Mouse (Mus musculus) cerebellum, postnatal 36 days (tissue): Measurements from ENCODE around the gene Ncbp1.
A peak's percentile ranks its signal among the peaks of the same experiment; 100 is the strongest.

ENCODE experiments used
- DNase-seq, 2 experiments: peaks; one replicate each; pipeline ENCODE4 v3.0.0; 2021 to 2022; ENCODE audit warnings: mixed read lengths in 2 of 2

The Ncbp1 gene

DNA sequence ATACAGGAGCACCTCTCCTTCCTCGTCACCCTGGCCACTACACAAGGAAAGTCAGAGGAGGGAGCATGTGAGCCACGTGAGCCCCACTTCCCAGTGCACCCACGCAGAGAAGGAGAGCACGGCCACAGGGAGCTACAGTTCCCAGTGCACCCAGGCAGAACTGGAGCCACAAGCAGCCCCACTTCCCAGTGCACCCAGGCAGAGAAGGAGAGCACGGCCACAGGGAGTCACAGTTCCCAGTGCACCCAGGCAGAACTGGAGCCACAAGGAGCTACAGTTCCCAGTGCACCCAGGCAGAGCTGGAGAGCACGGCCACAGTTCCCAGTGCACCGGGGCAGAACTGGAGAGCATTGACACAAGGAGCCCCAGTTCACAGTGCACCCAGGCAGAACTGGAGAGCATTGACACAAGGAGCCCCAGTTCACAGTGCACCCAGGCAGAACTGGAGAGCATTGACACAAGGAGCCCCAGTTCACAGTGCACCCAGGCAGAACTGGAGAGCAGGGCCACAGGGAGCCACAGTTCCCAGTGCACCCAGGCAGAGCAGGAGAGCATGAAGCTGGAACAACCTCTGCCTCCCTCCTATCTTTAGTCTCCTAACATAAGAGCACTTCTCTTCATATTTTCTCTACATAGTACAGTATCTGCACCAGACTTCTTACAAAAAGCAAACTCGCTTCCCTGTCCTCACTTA, 9.0 kb upstream of the Ncbp1 start:
- DNase-seq = no peak

DNA sequence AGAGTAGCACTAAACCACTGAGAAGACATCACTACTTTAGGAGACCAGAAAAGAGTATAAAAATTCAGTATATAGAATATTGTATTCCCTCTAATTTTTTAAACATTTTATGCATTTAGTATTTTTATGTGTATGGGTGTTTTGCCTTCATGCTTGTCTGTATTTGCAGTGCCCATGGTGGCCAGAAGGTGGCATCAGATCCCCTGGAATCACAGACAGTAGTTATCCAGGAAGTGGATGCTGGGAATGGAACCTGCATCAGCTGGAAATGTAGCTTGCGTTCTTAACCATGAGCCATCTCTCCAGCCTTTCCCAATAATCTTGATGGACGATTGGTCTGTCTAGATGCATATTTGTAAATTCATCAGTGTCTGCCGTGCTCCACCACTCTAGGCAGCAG, 8.2 kb upstream of the Ncbp1 start:
- peak; percentile 38 to 50 for DNase-seq

DNA sequence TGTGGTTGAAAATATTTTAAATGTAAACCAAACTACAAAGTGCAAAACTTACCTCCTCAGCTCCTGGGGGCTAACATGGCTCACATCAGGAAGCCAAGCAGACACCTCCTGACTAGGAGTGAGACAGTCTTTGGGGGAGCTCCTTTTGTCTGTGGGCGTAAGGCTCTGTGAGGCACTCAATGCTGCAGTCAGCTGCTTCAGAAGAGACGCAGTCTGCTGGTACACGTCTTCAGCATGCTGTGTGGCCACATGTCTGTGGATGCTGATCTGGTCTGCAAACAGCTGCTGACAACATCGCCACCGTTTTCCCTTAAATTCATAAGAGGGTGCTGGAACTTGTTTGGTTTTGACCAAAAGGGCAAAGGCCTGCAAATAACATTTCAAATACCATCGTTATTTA, 6.6 kb upstream of the Ncbp1 start:
- DNase-seq = no peak

DNA sequence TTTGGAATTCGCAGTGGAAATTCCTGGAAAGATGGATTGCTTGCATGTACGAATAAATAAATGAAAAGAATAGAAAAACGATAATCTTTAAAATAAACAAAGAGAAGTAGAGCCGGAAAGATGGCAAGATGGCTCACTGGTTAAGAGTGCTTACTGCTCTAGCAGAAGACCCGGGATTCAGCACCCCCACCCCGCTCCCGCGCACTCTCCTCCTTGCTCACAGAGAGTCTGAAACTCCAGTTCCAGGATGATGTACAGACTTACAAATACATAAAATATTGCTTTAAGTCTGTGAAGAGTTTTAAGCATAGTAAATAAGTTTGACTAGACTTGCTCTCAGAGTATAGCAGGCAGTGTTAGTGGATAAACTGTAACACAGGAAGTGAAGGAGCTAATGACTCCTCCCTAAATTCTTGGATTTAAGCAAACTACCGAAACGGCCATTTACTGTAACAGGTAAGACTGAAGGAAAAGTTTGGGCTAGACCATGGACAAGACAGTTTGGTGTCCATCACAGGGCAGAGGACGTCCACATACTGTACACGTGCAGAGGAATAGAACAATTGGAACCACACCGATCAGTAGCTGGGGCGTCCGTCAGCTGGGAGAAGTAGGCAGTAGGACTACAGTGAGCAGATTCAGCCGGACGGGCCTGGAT, 655 bp upstream of the Ncbp1 start:
- no peak for DNase-seq

DNA sequence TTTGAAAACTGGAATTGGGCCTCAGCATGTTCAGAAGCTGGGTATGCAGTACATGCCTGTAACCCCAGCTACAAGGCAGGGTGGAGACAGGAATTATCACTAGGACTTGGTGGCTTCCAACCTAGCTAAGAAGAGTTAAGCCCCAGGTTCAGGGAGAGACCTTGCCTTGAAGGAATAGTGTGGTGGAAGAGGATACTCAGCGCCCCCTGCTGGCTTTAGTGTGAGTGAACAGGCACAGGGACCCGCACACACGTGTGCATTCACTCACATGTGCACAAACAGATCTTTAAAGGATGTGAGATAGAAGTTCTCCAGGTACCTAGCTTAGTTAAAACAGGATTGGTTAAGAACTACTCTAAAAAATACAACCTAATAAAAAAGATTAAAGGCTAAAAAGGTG, 5.9 kb downstream of the Ncbp1 start:
- DNase-seq = no peak

DNA sequence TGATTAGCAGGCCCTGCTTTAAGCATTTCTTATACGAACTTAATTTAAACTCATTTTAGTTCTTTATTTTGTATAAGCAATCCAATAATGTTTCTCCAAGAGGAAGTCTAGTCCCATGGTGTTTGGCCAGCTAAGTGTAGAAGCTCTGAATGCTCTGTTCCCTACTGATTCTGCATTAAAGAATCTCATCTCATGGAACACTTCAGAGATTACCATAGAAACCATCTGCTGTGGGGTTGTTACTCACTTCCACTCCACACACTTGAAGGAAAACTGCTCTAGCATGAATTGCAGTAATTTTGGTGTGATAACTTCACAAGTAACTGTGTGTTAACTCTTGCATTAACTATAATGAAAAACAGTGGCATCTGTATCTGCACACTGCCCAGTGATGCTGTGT, 8.5 kb downstream of the Ncbp1 start:
- no peak for DNase-seq

DNA sequence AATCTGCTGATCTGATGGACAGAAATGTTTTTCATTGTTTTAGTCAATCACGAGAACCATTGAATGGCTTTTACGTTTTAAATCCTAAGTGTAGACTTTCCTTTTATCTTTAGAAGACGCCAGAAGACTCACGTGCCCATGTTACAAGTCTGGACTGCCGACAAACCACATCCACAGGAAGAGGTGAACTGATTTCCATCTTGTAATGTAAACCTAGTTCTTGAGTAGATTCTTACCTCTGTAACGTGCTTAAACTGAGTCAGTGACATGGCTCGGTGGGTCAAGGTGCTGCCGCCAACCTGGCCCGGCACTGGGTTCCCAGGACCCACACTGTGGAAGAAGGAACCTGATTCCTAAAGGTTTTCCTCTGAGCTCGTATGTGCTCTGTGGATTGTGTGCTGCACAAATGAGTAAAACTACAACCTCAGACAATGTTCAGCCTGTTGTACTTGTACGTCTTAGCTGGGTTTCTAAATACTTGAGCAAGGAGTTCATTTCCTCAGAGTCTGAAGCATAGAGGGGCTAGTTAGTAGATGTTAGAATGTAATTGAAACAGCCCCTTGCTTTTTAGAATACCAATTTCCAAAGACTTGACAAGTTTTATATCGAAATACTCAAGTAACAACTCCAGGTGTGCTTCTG, 13.6 kb downstream of the Ncbp1 start:
- DNase-seq = no peak

DNA sequence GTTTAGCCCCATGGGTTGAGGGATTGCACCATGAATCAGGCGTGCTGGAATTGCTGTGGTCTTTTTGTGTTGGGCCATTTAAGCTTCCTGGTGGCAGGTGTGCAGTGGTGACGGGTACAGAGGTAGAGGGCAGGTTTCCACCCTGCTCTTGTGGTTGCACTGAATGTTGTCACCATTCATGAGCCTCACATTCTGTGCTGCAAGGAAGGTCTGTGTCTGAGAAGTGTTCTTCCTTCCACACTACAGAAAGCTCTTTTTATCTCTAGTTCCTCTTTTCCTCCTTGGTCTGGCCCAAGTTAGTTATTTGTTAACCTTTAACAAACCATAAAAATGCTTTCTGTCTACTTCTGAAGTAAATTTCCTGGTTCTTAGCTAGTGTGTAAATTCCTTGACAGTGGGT, 25.6 kb downstream of the Ncbp1 start:
- DNase-seq = no peak

DNA sequence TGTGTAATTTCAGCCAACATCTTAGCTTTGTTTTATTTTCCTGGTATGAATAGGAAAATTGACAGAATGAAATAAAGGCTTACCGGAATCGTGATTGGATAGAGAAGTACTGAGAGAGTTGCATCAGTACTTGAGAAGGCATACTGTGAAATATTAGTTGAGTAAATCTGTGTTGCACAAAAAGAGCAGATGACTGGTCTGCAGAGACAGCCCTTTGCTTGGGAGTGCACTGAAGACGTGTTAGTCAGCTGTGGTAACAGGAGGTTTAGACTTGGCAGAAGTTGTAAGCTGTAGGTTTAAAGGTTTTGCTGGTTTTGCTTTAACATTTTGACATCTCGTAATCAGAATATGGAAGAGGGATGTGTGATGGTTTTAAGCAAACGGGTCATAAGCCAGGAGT, 27.4 kb downstream of the Ncbp1 start:
- no peak for DNase-seq

DNA sequence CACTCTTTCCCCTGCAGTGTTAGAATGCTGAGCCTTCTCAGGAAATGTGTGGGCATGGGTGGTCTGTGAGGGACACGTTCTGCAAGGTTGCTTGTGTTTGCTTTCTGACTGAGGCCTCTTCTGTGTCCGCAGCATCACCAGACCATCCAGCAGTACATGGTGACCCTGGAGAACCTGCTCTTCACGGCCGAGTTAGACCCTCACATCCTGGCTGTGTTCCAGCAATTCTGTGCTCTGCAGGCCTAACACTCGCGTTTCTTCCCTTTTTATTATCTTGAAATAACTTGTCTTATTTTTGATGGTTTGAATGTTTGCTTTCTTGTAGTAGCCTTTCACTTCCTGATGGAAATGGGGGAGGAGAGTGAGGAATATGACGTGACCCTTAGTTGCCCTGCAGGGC, 33.3 kb downstream of the Ncbp1 start:
- DNase-seq = no peak

DNA sequence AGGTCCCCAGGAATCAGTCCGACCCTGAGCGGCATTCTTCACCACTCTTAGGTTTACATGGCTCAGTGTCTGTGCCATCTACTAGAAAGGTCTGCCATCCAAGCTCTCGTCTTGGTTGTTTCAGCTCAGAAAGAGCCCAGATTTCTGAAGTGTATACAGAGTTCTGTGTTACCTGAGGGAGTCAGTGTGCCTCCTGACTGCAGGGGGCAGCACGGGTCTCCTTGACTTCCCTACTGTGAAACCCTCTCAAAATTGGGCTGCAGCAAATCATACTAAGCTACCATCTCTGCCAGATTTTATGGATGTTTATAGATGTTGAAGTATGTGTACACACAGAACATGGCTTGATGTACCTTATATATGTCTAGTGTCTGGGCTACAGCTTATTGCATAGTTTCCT, 37.9 kb downstream of the Ncbp1 start:
- no peak for DNase-seq

DNA sequence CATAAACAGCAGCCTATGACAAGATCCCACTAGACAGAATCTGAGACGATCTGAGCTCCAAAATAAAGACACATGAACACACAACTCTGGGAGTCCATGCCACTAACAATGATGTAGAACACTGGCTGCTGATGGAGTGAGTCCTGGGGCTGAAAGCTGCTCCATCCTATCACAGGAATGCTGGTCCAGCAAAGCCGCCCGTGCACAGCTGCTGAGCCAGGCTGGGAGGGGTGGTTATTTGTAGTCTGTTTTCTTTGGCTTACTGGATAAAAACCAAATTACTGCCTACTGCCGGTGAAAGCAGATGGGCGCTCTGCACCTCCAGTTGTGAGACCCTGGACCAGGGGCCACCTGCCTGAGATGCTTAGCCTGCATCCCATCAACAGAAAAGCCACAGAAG, 38.6 kb downstream of the Ncbp1 start:
- DNase-seq = no peak

DNA sequence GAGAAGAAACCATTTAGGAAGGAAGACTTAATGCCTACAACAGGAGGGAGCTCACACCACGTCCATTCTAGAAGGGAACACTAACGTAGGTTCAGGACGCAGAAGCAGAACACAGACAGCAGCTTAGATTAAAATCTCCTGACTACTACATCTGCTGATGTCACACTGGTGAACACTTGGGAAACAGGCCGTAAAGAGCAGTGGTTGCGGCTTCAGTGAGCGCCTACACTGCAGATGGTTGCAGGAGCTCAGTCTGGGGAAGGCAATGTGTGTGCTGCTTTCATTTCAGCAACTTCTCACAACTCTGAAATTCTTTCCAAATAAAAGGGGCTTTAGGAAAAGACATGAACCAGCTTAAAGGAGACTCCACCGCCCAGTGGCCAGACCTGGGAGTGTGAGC, 39.1 kb downstream of the Ncbp1 start:
- no peak for DNase-seq

DNA sequence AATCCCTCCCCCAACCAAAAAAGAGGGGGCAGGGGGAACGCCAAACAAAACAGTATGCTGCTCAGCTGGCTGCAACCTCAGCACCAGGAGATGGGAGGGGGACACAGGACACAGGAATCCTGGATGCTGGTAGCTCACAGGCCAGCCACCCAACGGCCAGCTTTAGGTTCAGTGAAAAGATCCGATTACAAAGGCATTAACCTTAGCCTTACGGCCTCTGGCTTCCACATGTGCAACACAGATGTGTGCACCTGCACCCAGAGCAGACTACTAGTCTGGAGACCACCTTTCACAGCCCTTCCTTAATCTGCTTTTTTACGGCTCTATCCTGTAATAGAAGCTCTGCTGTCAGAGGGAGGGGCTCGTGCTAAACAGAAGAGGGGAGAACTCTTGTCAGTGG, 42.8 kb downstream of the Ncbp1 start:
- DNase-seq = no peak

DNA sequence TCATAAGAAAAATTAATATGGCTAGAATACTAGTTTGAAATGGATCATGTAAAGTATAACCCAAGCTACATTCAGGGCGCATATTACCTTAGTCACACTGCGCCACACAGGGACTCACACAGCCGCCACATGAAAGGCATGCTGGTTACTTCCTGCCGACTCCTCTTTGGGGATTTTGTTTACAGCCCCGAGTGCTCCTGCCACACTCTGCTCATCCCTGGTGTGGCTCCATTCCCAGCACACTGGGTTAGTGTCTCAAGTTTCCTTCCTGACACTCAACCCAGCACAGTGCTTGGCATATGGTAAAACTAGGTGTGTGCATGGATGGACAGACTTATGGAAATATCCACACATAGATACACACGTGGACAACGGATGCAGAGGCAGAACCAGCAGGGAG, 43.8 kb downstream of the Ncbp1 start:
- DNase-seq = no peak

DNA sequence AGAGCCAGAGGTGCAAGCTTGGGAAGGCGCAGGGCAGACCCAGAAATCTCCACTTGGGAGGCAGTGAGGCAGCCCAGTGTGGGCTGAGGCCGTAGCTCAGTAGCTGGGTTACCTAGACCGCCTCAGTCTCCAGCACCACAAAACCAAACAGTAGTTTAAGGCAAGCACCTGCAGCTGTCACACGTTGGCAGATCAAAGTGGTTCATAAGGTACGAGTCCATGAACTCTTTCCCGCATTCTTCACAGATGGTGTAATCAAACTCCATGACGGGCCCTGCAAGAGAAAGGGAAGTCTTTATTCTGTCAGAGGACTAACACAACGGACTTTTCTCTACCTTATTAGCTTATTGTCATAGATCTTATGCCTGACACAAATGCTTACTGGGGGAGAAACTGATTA, 47.0 kb downstream of the Ncbp1 start:
- no peak for DNase-seq

DNA sequence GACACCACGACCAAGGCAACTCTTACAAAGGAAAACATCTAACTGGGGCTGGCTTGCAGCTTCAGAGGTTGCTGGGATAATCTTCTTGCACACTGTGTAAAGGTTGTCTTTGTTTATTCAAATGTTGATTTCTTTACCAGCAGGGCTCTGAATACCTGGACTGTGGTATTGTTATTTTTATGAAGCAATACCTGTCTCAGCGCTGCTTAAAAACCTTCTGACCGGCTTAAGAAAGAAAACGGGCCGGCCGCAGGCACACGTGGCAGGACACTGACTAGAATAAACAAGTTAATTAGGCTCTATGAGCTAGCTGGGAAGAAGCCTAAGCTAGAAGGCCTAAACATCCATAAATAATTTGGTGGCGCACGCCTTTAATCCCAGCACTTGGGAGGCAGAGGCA, 47.5 kb downstream of the Ncbp1 start:
- DNase-seq = no peak

DNA sequence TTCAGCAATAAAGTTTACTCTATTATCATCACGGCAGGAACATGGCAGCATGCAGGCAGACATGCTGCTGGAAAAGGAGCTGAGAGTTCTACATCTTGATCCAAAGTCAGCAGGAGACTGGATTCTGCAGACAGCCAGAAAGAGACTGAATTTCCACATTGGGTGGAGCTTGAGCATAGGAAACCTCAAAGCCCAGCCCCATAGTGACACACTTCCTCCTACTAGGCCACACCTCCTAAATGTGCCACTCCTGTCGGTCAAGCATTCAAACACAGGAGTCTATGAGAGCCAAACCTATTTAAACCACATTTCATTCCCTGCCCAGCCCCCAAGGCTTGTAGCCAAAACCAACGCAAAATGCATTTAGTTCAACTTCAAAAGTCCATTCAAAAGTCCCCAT, 48.1 kb downstream of the Ncbp1 start:
- DNase-seq = no peak

DNA sequence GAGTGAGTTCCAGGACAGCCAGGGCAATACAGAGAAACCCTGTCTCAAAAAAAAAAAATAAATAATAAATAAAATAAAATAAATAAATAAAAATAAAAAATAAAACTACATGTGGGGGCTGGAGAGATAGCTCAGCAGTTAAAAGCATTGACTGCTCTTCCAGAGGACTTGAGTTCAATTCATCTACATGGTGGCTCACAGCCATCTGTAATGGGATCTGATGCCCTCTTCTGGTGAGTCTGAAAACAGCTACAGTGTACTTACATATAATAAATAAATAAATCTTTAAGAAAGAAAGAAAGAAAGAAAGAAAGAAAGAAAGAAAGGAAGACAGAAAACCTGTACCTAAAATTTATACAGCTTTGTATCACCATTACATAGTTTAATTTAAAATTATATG, 53.6 kb downstream of the Ncbp1 start:
- peak in 1 of 2 experiments; percentile 30 for DNase-seq

DNA sequence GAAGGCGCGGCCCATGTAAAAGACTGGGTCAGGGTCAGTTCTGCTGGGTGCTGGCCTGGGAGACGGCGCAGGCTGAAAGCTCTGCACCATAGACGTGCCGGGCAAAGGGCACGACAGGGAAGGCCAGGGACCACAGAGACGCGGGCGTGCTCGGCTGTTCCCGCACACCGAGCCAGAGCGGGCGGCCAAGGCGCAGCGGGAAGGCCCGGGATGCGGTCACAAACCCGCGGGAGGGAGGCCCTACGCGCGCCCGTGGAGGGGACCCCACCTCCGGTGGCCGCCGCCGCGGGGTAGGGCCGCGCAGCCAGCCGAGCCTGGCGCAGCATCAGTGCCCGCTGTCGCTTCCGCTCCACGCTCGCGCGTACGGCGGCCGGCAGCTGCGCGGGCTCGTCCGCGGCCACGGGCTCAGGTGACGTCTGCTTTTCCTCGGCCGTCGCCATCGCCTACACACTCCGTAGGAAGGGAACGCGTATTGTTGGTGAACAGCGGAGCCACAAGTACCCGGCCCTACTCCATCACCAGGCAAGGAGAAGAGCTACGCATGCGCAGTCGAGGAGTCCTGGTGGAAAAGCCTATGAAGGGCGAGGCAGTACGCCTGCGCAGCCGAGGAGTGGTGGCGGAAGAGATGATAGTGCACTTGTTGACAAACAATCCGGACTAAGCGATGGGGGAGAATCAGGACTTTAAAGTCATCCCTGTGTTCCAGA, 57.5 kb downstream of the Ncbp1 start, which contains the start of gene Xpa:
Gene Xpa (minus strand): TSS at position 531 of the 707 bp plus-strand sequence.
- DNase-seq = peak; percentile 96 to 97

DNA sequence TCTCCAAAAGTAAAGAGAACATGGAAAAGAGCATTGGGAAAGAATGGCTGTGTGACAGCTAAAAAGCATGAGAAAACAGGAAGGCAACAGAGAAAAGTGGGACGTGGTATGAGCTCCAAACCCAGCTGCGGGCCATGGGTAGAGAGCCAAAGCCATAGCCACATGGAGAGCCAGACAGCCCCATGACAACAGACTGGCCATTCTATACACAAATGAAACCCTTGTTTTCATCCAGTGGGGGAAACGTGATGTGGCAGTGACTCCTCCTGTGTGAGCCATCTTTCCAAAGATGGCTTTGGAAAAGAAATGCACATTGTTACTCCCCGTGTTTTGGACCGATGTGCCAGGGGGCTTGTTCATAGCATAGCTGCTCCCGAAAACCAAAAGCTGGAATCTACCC, 58.1 kb downstream of the Ncbp1 start:
- no peak for DNase-seq

DNA sequence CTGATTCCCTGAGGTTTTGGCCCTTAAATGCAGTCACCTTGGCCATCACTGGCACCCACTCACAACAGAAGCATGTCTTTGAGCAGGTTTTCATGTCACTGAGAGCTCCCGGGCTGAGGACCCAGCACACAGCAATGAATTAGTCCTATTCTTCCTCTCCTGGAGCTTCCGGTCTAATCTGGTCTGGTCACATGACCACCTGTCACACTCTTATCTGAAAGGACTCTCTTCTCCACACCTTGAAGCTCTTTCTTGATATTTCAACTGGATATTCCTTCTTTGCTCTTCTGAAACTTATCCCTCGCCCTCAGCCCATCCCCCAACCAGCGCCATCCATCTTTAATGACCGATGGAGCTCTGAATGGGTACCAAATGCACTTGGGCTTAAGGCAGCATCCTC, 59.7 kb downstream of the Ncbp1 start:
- DNase-seq = no peak

DNA sequence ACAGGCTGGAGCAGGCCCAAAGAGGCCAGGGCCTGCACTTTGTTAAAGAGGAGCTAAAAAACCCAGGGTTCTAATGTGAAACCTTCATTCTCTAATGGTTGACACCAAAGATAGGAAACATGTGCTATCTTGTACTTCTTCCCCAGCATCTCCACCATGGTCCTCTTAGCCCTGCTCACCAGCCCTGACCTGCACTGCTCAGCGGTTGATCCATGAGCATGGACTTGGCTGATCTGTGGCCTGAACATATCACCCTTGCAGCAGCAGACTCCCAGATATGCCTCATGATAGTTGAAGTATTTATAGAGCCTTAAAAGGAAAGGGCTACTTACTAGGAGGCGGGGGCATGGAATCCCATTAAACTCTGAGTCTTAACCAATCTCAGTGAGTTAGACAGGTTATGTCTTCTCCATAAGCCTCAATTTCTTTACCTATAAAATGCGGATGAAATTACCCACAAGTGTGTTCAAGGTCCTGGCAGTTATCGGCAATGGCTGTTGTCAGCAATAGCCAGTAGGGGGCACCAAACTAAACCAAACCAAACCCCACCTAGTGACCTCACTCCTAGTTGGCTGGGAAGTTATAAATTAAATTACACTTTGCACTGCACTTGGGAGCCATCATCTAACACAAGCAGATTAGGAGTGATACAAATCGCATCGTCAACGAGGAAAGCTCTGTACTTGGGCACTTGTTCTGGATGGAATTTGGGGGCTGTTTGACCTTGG, 63.6 kb downstream of the Ncbp1 start:
- DNase-seq = peak; percentile 74 to 82
